Mouse (Mus musculus) ovary, postnatal 14 days (tissue): ENCODE data around the gene Cbx5.
"Not testable (repeated sequence)": the region's sequence is repeated elsewhere in the genome, so short reads cannot be mapped to it uniquely, and the experiment has no call there.

Experiments
- DNase-seq: peaks from one replicate; pipeline ENCODE4 v3.0.0; 2022; ENCODE audit warnings: low spot score

The Cbx5 gene

GRCm38 (mm10) chr15:103250195-103250740 lies 10.7 kb upstream of the Cbx5 start:
- DNase-seq, result peak; percentile 63

GRCm38 (mm10) chr15:103249511-103249910 lies 9.9 kb upstream of the Cbx5 start:
- not testable (repeated sequence) for DNase-seq

- no peak for DNase-seq
These were observed 9.0 kb upstream of the Cbx5 start for GRCm38 (mm10) chr15:103248401-103249313.

GRCm38 (mm10) chr15:103247782-103248400 lies 8.3 kb upstream of the Cbx5 start:
- DNase-seq, result no peak

- no peak for DNase-seq
These were observed 7.6 kb upstream of the Cbx5 start for GRCm38 (mm10) chr15:103247078-103247781.

- no peak for DNase-seq
These were observed 6.0 kb upstream of the Cbx5 start for GRCm38 (mm10) chr15:103245616-103246015.

- DNase-seq, result no peak
These were observed 3.3 kb upstream of the Cbx5 start for GRCm38 (mm10) chr15:103242885-103243284.

GRCm38 (mm10) chr15:103241071-103242018 lies 1.7 kb upstream of the Cbx5 start:
- DNase-seq, result not testable (repeated sequence)

GRCm38 (mm10) chr15:103240160-103241028 lies 778 bp upstream of the Cbx5 start, which contains the start of gene Hnrnpa1:
TSS of gene Hnrnpa1 (plus strand) at chr15:103240432.
- peak; percentile 77 for DNase-seq

GRCm38 (mm10) chr15:103239130-103239684 lies 409 bp downstream of the Cbx5 start:
- DNase-seq, result peak; percentile 74

GRCm38 (mm10) chr15:103237295-103237694 lies 2.3 kb downstream of the Cbx5 start:
- no peak for DNase-seq

- DNase-seq, result no peak
These were observed 6.5 kb downstream of the Cbx5 start for GRCm38 (mm10) chr15:103233119-103233518.

GRCm38 (mm10) chr15:103228904-103229303 lies 10.7 kb downstream of the Cbx5 start:
- no peak for DNase-seq

GRCm38 (mm10) chr15:103227572-103227971 lies 12.0 kb downstream of the Cbx5 start:
- DNase-seq, result no peak

- no peak for DNase-seq
These were observed 12.6 kb downstream of the Cbx5 start for GRCm38 (mm10) chr15:103227022-103227421.

- no peak for DNase-seq
These were observed 15.5 kb downstream of the Cbx5 start for GRCm38 (mm10) chr15:103224161-103224560.

GRCm38 (mm10) chr15:103221386-103221785 lies 18.2 kb downstream of the Cbx5 start:
- no peak for DNase-seq

GRCm38 (mm10) chr15:103220785-103221184 lies 18.8 kb downstream of the Cbx5 start:
- no peak for DNase-seq

GRCm38 (mm10) chr15:103216052-103216451 lies 23.6 kb downstream of the Cbx5 start:
- no peak for DNase-seq
